In the genomic region with DNA sequence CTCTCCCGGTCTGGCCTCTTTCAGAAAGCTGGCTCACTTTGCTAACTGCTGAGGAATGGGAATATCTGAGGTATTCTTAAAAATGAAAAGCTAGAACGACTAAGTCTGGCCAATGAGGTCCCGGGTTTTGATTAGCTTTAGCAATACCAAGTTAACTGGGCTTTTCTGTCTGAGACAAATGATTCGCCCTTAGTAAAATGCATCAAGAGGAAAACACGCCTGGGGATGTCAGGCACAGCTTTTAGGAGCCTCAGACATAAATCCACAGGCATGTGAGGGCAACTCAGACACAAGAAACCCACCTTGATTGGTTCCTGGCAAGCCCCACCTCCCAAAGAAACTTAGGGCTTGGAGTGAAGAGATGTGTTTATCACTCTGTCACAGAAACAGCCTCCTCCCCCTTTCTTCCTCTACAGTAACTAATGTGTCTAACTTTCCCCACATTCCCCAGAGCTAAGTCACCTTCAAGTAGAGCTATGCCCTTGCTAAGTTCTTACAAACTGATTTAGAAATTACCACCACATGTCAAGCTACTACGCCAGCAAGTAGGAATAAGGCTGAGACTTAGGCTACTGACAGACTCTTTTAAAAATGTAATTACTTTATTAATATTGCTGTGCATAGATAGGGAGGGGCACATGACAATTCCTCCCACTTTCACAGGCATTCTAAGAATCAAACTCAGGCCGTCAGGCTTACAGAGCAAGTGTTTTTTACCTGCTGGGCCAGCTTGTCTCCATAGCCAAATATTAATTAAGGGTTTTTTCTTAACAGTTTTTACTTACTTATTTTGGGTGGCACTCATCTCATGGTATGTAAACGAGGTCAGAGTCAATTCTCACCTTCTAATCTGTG, we compare ENCODE assay signal across 19 mouse cellular contexts. TPM values are rescaled to one million over a fixed set of nuclear protein-coding genes. Genes with fewer than 3 reads are reported as not detected.
DNase-seq lines count a peak whose midpoint lies in the region; ATAC-seq lines count a peak whose summit lies in the region.
"Had no signal": no experiment of that assay in that cellular context is flagged by ENCODE, and none has a peak within 500 bp of the region (broad histone marks: within the 10 kb centered on the region; RNA-seq: fewer than 3 reads in every experiment).

No protein-coding gene starts in this region.

- no peaks in the 10 kb centered on the region for H3K9me3 ChIP-seq in intestine, embryonic 15.5 days
- peaks cover 3% of the 10 kb centered on the region for H3K9me3 ChIP-seq in intestine, embryonic 16.5 days (ENCODE audit: control insufficient read depth, low read length)
- no peaks in the 10 kb centered on the region for H3K9me3 ChIP-seq in liver, embryonic 16.5 days (replicated peaks; ENCODE audit: control insufficient read depth, low read length)
- no peaks in the 10 kb centered on the region for H3K9me3 ChIP-seq in midbrain, embryonic 15.5 days
- H3K9me3 ChIP-seq: limb, embryonic 10.5 days; neural tube, embryonic 12.5 days had no signal

- 78% methylated on average over 8 of the region's 8 CpGs for WGBS in intestine, embryonic 15.5 days
- WGBS in intestine, embryonic 16.5 days = 83% methylated on average over 8 of the region's 8 CpGs
- WGBS in liver, embryonic 16.5 days (ENCODE audit: insufficient replicate concordance) = 61% methylated on average over 8 of the region's 8 CpGs
- 94% methylated on average over 8 of the region's 8 CpGs for WGBS in midbrain, embryonic 15.5 days

- no peak overlapping the region for H3K27ac ChIP-seq in intestine, embryonic 15.5 days
- no peak overlapping the region for H3K27ac ChIP-seq in intestine, embryonic 16.5 days (ENCODE audit: low read length)
- peak overlapping the region; percentile 58 for H3K27ac ChIP-seq in liver, embryonic 16.5 days (ENCODE audit: low read length)
- no peak overlapping the region for H3K27ac ChIP-seq in midbrain, embryonic 15.5 days
- H3K27ac ChIP-seq: hindbrain, postnatal 0 days; limb, embryonic 10.5 days; neural tube, embryonic 12.5 days had no signal

- H3K9ac ChIP-seq in intestine, embryonic 15.5 days = no peak overlapping the region
- no peak overlapping the region for H3K9ac ChIP-seq in intestine, embryonic 16.5 days (ENCODE audit: low read depth, low read length)
- no peak overlapping the region for H3K9ac ChIP-seq in liver, embryonic 16.5 days (ENCODE audit: low read depth, low read length)
- H3K9ac ChIP-seq in midbrain, embryonic 15.5 days = no peak overlapping the region
- H3K9ac ChIP-seq: lung, embryonic 14.5 days; neural tube, embryonic 12.5 days had no signal

- ATAC-seq in intestine, embryonic 15.5 days = peak; percentile 23; the same call in 1 of the 2 replicates
- ATAC-seq in intestine, embryonic 16.5 days = no peak
- ATAC-seq in erythroblast, adult 5-6 weeks (replicated peaks; ENCODE audit: low FRiP score, poor library complexity, severe bottlenecking) = peak; percentile 87
- ATAC-seq in liver, embryonic 16.5 days (ENCODE audit: low read depth) = peak; percentile 94
- no peak for ATAC-seq in midbrain, embryonic 15.5 days (replicated peaks)
- no peak for ATAC-seq in inflammation-experienced regulatory T-cells, adult 6 months
- ATAC-seq: CD4-positive, CD25-positive, alpha-beta regulatory T cell, adult 4 months; hindbrain, postnatal 0 days had no signal

- no peaks in the 10 kb centered on the region for H3K4me1 ChIP-seq in intestine, embryonic 15.5 days (replicated peaks)
- no peaks in the 10 kb centered on the region for H3K4me1 ChIP-seq in intestine, embryonic 16.5 days (ENCODE audit: control insufficient read depth, insufficient read depth, low read length)
- peaks cover 19% of the 10 kb centered on the region for H3K4me1 ChIP-seq in liver, embryonic 16.5 days (ENCODE audit: control insufficient read depth, low read depth, low read length)
- H3K4me1 ChIP-seq in midbrain, embryonic 15.5 days = no peaks in the 10 kb centered on the region
- H3K4me1 ChIP-seq: limb, embryonic 10.5 days; neural tube, embryonic 12.5 days had no signal

- peak; percentile 62 for DNase-seq in c-Kit-negative CD71-positive TER-119-positive erythroid progenitor cells, embryonic 14.5 days (ENCODE audit: low read depth, low spot score)
- DNase-seq in gastrocnemius, postnatal 36 days = no peak
- DNase-seq: adrenal gland, adult 8-10 months; cerebellum, adult 9-10 months; embryo, embryonic 11 days; gastrocnemius, postnatal 14 days; heart, postnatal 10 days; lung, embryonic 14.5 days had no signal

- H3K27me3 ChIP-seq in intestine, embryonic 15.5 days (replicated peaks) = no peaks in the 10 kb centered on the region
- no peaks in the 10 kb centered on the region for H3K27me3 ChIP-seq in intestine, embryonic 16.5 days (replicated peaks; ENCODE audit: control insufficient read depth, insufficient read depth, low read length)
- no peaks in the 10 kb centered on the region for H3K27me3 ChIP-seq in liver, embryonic 16.5 days (ENCODE audit: control insufficient read depth, insufficient read depth, low read depth, low read length)
- no peaks in the 10 kb centered on the region for H3K27me3 ChIP-seq in midbrain, embryonic 15.5 days (replicated peaks)
- H3K27me3 ChIP-seq: neural tube, embryonic 12.5 days had no signal

- no peak overlapping the region for H3K4me2 ChIP-seq in intestine, embryonic 15.5 days (replicated peaks)
- no peak overlapping the region for H3K4me2 ChIP-seq in intestine, embryonic 16.5 days (ENCODE audit: low read depth, low read length)
- peak overlapping the region; percentile 1; the same call in 1 of the 2 replicates for H3K4me2 ChIP-seq in liver, embryonic 16.5 days (ENCODE audit: low read depth, low read length)
- H3K4me2 ChIP-seq in midbrain, embryonic 15.5 days = no peak overlapping the region
- H3K4me2 ChIP-seq: lung, embryonic 14.5 days; neural tube, embryonic 12.5 days had no signal

- peaks cover 10% of the 10 kb centered on the region for H3K36me3 ChIP-seq in intestine, embryonic 15.5 days
- H3K36me3 ChIP-seq in intestine, embryonic 16.5 days (ENCODE audit: control insufficient read depth, insufficient read depth, low read length) = peaks cover 8% of the 10 kb centered on the region; the same call in 1 of the 2 replicates
- H3K36me3 ChIP-seq in liver, embryonic 16.5 days (ENCODE audit: control insufficient read depth, insufficient read depth) = peaks cover 6% of the 10 kb centered on the region
- peaks cover 14% of the 10 kb centered on the region; the same call in 1 of the 2 replicates for H3K36me3 ChIP-seq in midbrain, embryonic 15.5 days (replicated peaks)

- intact Hi-C loops in gastrocnemius, postnatal 36 days (cut with DNase I) = no loop called here

- H3K4me3 ChIP-seq in intestine, embryonic 15.5 days (replicated peaks) = no peak overlapping the region
- no peak overlapping the region for H3K4me3 ChIP-seq in intestine, embryonic 16.5 days (ENCODE audit: low read length)
- H3K4me3 ChIP-seq in liver, embryonic 16.5 days (ENCODE audit: low read depth, low read length) = no peak overlapping the region
- no peak overlapping the region for H3K4me3 ChIP-seq in midbrain, embryonic 15.5 days
- H3K4me3 ChIP-seq: erythroblast, embryonic 14.5 days; limb, embryonic 10.5 days; neural tube, embryonic 12.5 days had no signal

RNA-seq across cellular contexts. Expression of a gene that starts 26.0 kb away (rescaled TPM):
- 9.6 TPM in 2 replicates for polyA plus RNA-seq in intestine, embryonic 15.5 days (2015; fragmentation: Nextera tagmentation; extraction: Ambion mirVana)
- polyA plus RNA-seq in intestine, embryonic 16.5 days (2015; fragmentation: Nextera tagmentation; extraction: Ambion mirVana) = 5.4 and 5.6 TPM in 2 replicates
- 7.5 and 12.1 TPM in 2 replicates for total RNA-seq in erythroblast, adult 5-6 weeks (2015; ENCODE audit: low replicate concordance)
- total RNA-seq in erythroblast, adult 5-6 weeks (2017; ENCODE audit: low replicate concordance) = 5.0 and 6.0 TPM in 2 replicates
- 3.9 and 4.2 TPM in 2 replicates for polyA plus RNA-seq in liver, embryonic 16.5 days (2015; fragmentation: Nextera tagmentation; extraction: Ambion mirVana)
- total RNA-seq in gastrocnemius, postnatal 36 days (2021) = 1 to 10 TPM; 4.4 to 4.7 TPM
- polyA plus RNA-seq in midbrain, embryonic 15.5 days (2015; fragmentation: Nextera tagmentation; extraction: Ambion mirVana) = 6.5 and 6.7 TPM in 2 replicates
- polyA plus RNA-seq in inflammation-experienced regulatory T-cells, adult 6 months (2017; shearing (Covaris generic)) = 10 to 100 TPM; 21.1 to 24.4 (median 24.2) TPM

Comparison
In these comparisons a context has a peak if more than half of its experiments do, and no peak if none do; other contexts are left out.
1. ATAC-seq: peak in intestine, embryonic 15.5 days (single experiment), erythroblast, adult 5-6 weeks (single experiment) and liver, embryonic 16.5 days (single experiment); none in intestine, embryonic 16.5 days (single experiment), midbrain, embryonic 15.5 days (single experiment) and inflammation-experienced regulatory T-cells, adult 6 months (single experiment).